Mouse (Mus musculus) limb, embryonic 15.5 days (tissue): ENCODE results near the gene Iqcf1. TPM values are rescaled to one million over a fixed set of nuclear protein-coding genes. Genes with fewer than 3 reads are reported as not detected.

Source experiments
- ATAC-seq: fragments of 200-750 bp; cut with Nextera tagmentation; 2 replicates; pipeline ENCODE4 v1.8.0; 2017; ENCODE audit warnings: low read depth, moderate TSS enrichment; ENCODE audit not compliant: insufficient number of reproducible peaks, low FRiP score, low TSS enrichment
- H3K27ac ChIP-seq: fragments of 300-500 bp; sonication (generic); 2 replicates; pipeline ENCODE4 v1.5.1; 2015; ENCODE audit warnings: moderate library complexity, mild to moderate bottlenecking, inconsistent platforms
- H3K27me3 ChIP-seq: fragments of 300-500 bp; sonication (generic); 2 replicates; pipeline ENCODE4 v1.6.1; 2015; ENCODE audit warnings: inconsistent platforms
- H3K36me3 ChIP-seq: fragments of 300-500 bp; sonication (generic); 2 replicates; pipeline ENCODE4 v1.6.1; 2015; ENCODE audit warnings: inconsistent platforms
- H3K4me1 ChIP-seq: fragments of 300-500 bp; sonication (generic); 2 replicates; pipeline ENCODE4 v1.6.1; 2015; ENCODE audit warnings: inconsistent platforms
- H3K4me2 ChIP-seq: fragments of 300-500 bp; sonication (generic); 2 replicates; pipeline ENCODE4 v1.6.1; 2015; ENCODE audit warnings: mild to moderate bottlenecking, inconsistent platforms
- H3K4me3 ChIP-seq: fragments of 300-500 bp; sonication (generic); 2 replicates; pipeline ENCODE4 v1.5.1; 2015; ENCODE audit warnings: mild to moderate bottlenecking, inconsistent platforms
- H3K9ac ChIP-seq: fragments of 300-500 bp; sonication (generic); 2 replicates; pipeline ENCODE4 v1.6.1; 2015; ENCODE audit warnings: inconsistent platforms
- H3K9me3 ChIP-seq: fragments of 300-500 bp; sonication (generic); 2 replicates; pipeline ENCODE4 v1.6.1; 2016; ENCODE audit warnings: inconsistent platforms
- WGBS: fragments of 180-500 bp; shearing (Covaris S2); methylation state at CpG from one replicate; pipeline ENCODE4 v1.1.7; 2015; 5-methylcytosine and 5-hydroxymethylcytosine counted together
- polyA plus RNA-seq: library from polyadenylated mRNA; unstranded; fragments of >200 nt; fragmentation: Nextera tagmentation; extraction: Ambion mirVana; gene quantifications from 2 replicates; pipeline ENCODE4 v1.2.1, GENCODE M21; 2015

Gene Iqcf1
- polyA plus RNA-seq, 1 experiment from 2014 or later: not detected

GRCm38 (mm10) chr9:106466721-106467120 lies 33.0 kb upstream of the Iqcf1 start:
- H3K4me3 ChIP-seq: no peak overlapping the region
- ATAC-seq: no peak
- no peak overlapping the region for H3K27ac ChIP-seq
- no peak overlapping the region for H3K9ac ChIP-seq
- H3K4me1 ChIP-seq: peaks cover 29% of the 10 kb centered on the region
- H3K27me3 ChIP-seq: 0 out of 2 replicates have a peak, but pooled peaks cover 5% of the 10 kb centered on the region
- H3K9me3 ChIP-seq: no peaks in the 10 kb centered on the region
- peaks cover 19% of the 10 kb centered on the region for H3K36me3 ChIP-seq
- no peak overlapping the region for H3K4me2 ChIP-seq
- 94% methylated on average over 6 of the region's 6 CpGs for WGBS

- Histone ChIP-seq H3K9ac (no peak overlapping the region), H3K4me2 (no peak overlapping the region), H3K27ac (no peak overlapping the region), H3K27me3 (0 out of 2 replicates have a peak, but pooled peaks cover 5% of the 10 kb centered on the region), H3K4me3 (no peak overlapping the region), H3K9me3 (no peaks in the 10 kb centered on the region), H3K36me3 (peaks cover 10% of the 10 kb centered on the region), H3K4me1 (peaks cover 36% of the 10 kb centered on the region)
- no peak for ATAC-seq
- 89% methylated on average over 7 of the region's 7 CpGs for WGBS
Measured at GRCm38 (mm10) chr9:106467746-106468145, 32.0 kb upstream of the Iqcf1 start.

- WGBS: 68% methylated on average over 6 of the region's 6 CpGs
- H3K4me1 ChIP-seq: peaks cover 36% of the 10 kb centered on the region
- no peak overlapping the region for H3K27ac ChIP-seq
- no peak overlapping the region for H3K9ac ChIP-seq
- H3K9me3 ChIP-seq: no peaks in the 10 kb centered on the region
- peaks cover 3% of the 10 kb centered on the region; the same call in 1 of the 2 replicates for H3K27me3 ChIP-seq
- no peaks in the 10 kb centered on the region for H3K36me3 ChIP-seq
- no peak for ATAC-seq
- no peak overlapping the region for H3K4me2 ChIP-seq
- no peak overlapping the region for H3K4me3 ChIP-seq
Measured at GRCm38 (mm10) chr9:106469317-106469716, 30.4 kb upstream of the Iqcf1 start.

- no peak overlapping the region for H3K9ac ChIP-seq
- no peaks in the 10 kb centered on the region for H3K36me3 ChIP-seq
- H3K4me3 ChIP-seq: no peak overlapping the region
- H3K27ac ChIP-seq: no peak overlapping the region
- H3K4me2 ChIP-seq: no peak overlapping the region
- peaks cover 36% of the 10 kb centered on the region for H3K4me1 ChIP-seq
- peaks cover 3% of the 10 kb centered on the region; the same call in 1 of the 2 replicates for H3K27me3 ChIP-seq
- 60% methylated on average over 9 of the region's 9 CpGs for WGBS
- H3K9me3 ChIP-seq: no peaks in the 10 kb centered on the region
- no peak for ATAC-seq
Measured at GRCm38 (mm10) chr9:106469776-106470175, 30.0 kb upstream of the Iqcf1 start.

GRCm38 (mm10) chr9:106470991-106471750 lies 28.6 kb upstream of the Iqcf1 start:
- Histone ChIP-seq H3K36me3 (no peaks in the 10 kb centered on the region), H3K4me2 (peak overlapping the region; percentile 15; the same call in 1 of the 2 replicates), H3K9ac (no peak overlapping the region), H3K4me1 (peaks cover 38% of the 10 kb centered on the region), H3K9me3 (no peaks in the 10 kb centered on the region), H3K4me3 (no peak overlapping the region), H3K27me3 (peaks cover 3% of the 10 kb centered on the region; the same call in 1 of the 2 replicates), H3K27ac (no peak overlapping the region)
- 67% methylated on average over 14 of the region's 14 CpGs for WGBS
- ATAC-seq: no peak

- ATAC-seq: no peak
- Histone ChIP-seq H3K27me3 (peaks cover 3% of the 10 kb centered on the region; the same call in 1 of the 2 replicates), H3K4me3 (no peak overlapping the region), H3K9ac (no peak overlapping the region), H3K4me1 (peaks cover 43% of the 10 kb centered on the region), H3K9me3 (no peaks in the 10 kb centered on the region), H3K4me2 (peak overlapping the region; percentile 15), H3K36me3 (no peaks in the 10 kb centered on the region), H3K27ac (no peak overlapping the region)
- 10% methylated on average over 5 of the region's 5 CpGs for WGBS
Measured at GRCm38 (mm10) chr9:106471892-106472291, 27.9 kb upstream of the Iqcf1 start.

- H3K4me1 ChIP-seq: peaks cover 45% of the 10 kb centered on the region
- H3K9ac ChIP-seq: no peak overlapping the region
- no peak overlapping the region for H3K27ac ChIP-seq
- peaks cover 3% of the 10 kb centered on the region; the same call in 1 of the 2 replicates for H3K27me3 ChIP-seq
- no peak overlapping the region for H3K4me3 ChIP-seq
- no peak overlapping the region for H3K4me2 ChIP-seq
- WGBS: 69% methylated on average over 4 of the region's 4 CpGs
- no peaks in the 10 kb centered on the region for H3K9me3 ChIP-seq
- no peaks in the 10 kb centered on the region for H3K36me3 ChIP-seq
- no peak for ATAC-seq
Measured at GRCm38 (mm10) chr9:106472321-106472720, 27.4 kb upstream of the Iqcf1 start.

- 87% methylated on average over 16 of the region's 16 CpGs for WGBS
- Histone ChIP-seq H3K9ac (no peak overlapping the region), H3K27ac (no peak overlapping the region), H3K9me3 (no peaks in the 10 kb centered on the region), H3K4me3 (no peak overlapping the region), H3K36me3 (no peaks in the 10 kb centered on the region), H3K4me2 (no peak overlapping the region), H3K27me3 (peaks cover 3% of the 10 kb centered on the region; the same call in 1 of the 2 replicates), H3K4me1 (peaks cover 53% of the 10 kb centered on the region)
- ATAC-seq: no peak
Measured at GRCm38 (mm10) chr9:106473081-106473752, 26.6 kb upstream of the Iqcf1 start.

GRCm38 (mm10) chr9:106473753-106474105 lies 26.0 kb upstream of the Iqcf1 start:
- H3K36me3 ChIP-seq: no peaks in the 10 kb centered on the region
- H3K4me1 ChIP-seq: peaks cover 58% of the 10 kb centered on the region
- no peak for ATAC-seq
- H3K9me3 ChIP-seq: no peaks in the 10 kb centered on the region
- H3K4me2 ChIP-seq: no peak overlapping the region
- 79% methylated on average over 5 of the region's 5 CpGs for WGBS
- peaks cover 3% of the 10 kb centered on the region; the same call in 1 of the 2 replicates for H3K27me3 ChIP-seq
- no peak overlapping the region for H3K4me3 ChIP-seq
- no peak overlapping the region for H3K27ac ChIP-seq
- no peak overlapping the region for H3K9ac ChIP-seq

- Histone ChIP-seq H3K4me2 (0 out of 2 replicates have a peak overlapping the region, but pooled peaks have one; percentile 20), H3K9me3 (no peaks in the 10 kb centered on the region), H3K27me3 (peaks cover 3% of the 10 kb centered on the region; the same call in 1 of the 2 replicates), H3K27ac (no peak overlapping the region), H3K9ac (no peak overlapping the region), H3K4me1 (peaks cover 58% of the 10 kb centered on the region), H3K4me3 (no peak overlapping the region), H3K36me3 (0 out of 2 replicates have a peak, but pooled peaks cover 2% of the 10 kb centered on the region)
- WGBS: 8% methylated on average over 6 of the region's 6 CpGs
- no peak for ATAC-seq
Measured at GRCm38 (mm10) chr9:106474456-106474855, 25.3 kb upstream of the Iqcf1 start.

GRCm38 (mm10) chr9:106475046-106475445 lies 24.7 kb upstream of the Iqcf1 start:
- Histone ChIP-seq H3K27ac (no peak overlapping the region), H3K9ac (no peak overlapping the region), H3K36me3 (peaks cover 8% of the 10 kb centered on the region), H3K4me1 (peaks cover 56% of the 10 kb centered on the region), H3K4me2 (no peak overlapping the region), H3K9me3 (no peaks in the 10 kb centered on the region), H3K4me3 (no peak overlapping the region), H3K27me3 (peaks cover 3% of the 10 kb centered on the region; the same call in 1 of the 2 replicates)
- 64% methylated on average over 7 of the region's 7 CpGs for WGBS
- no peak for ATAC-seq

- Histone ChIP-seq H3K9ac (peak within 1 kb of the TSS; percentile 5; the same call in 1 of the 2 replicates), H3K27ac (peak within 1 kb of the TSS; percentile 87), H3K4me3 (peak within 1 kb of the TSS; percentile 23)
Measured at GRCm38 (mm10) chr9:106475663-106476001, 24.1 kb upstream of the Iqcf1 start, which contains the start of gene Rrp9. Rrp9 (plus strand) TSS chr9:106475963.

More at GRCm38 (mm10) chr9:106475663-106476001, 24.1 kb upstream of the Iqcf1 start, which contains the start of gene Rrp9:
- no peak for ATAC-seq
- H3K9me3 ChIP-seq: no peaks in the 10 kb centered on the region
- peak within 1 kb of the TSS; percentile 49 for H3K4me2 ChIP-seq
- peaks cover 56% of the 10 kb centered on the region for H3K4me1 ChIP-seq
- WGBS: 85% methylated on average over 10 of the region's 10 CpGs
- H3K36me3 ChIP-seq: peaks cover 14% of the 10 kb centered on the region
- peaks cover 3% of the 10 kb centered on the region; the same call in 1 of the 2 replicates for H3K27me3 ChIP-seq
